Mouse (Mus musculus) embryonic facial prominence, embryonic 14.5 days (tissue): ENCODE results near the gene Dlx6. TPM values are rescaled to one million over a fixed set of nuclear protein-coding genes. Genes with fewer than 3 reads are reported as not detected.

Source experiments
- ATAC-seq: fragments of 200-750 bp; cut with Nextera tagmentation; 2 replicates; pipeline ENCODE4 v1.8.0; 2017; ENCODE audit warnings: low read depth, moderate number of reproducible peaks, moderate TSS enrichment
- DNase-seq: peaks from one replicate; pipeline ENCODE4 v3.0.0-alpha.2; 2015; ENCODE audit warnings: low spot score
- H3K27ac ChIP-seq: fragments of 300-500 bp; sonication (generic); replicated peaks from 2 replicates; pipeline ENCODE4 v1.5.1; 2014; ENCODE audit warnings: low read depth, mild to moderate bottlenecking, low read length, moderate library complexity
- H3K27me3 ChIP-seq: fragments of 300-500 bp; sonication (generic); replicated peaks from 2 replicates; pipeline ENCODE4 v1.6.1; 2014; ENCODE audit warnings: low read length; ENCODE audit not compliant: control insufficient read depth, insufficient read depth
- H3K36me3 ChIP-seq: fragments of 300-500 bp; sonication (generic); 2 replicates; pipeline ENCODE4 v1.6.1; 2014; ENCODE audit warnings: low read length, mixed read lengths; ENCODE audit not compliant: control insufficient read depth, insufficient read depth
- H3K4me1 ChIP-seq: fragments of 300-500 bp; sonication (generic); 2 replicates; pipeline ENCODE4 v1.6.1; 2014; ENCODE audit warnings: antibody characterized with exemption, low read length; ENCODE audit not compliant: control insufficient read depth, insufficient read depth
- H3K4me2 ChIP-seq: fragments of 300-500 bp; sonication (generic); 2 replicates; pipeline ENCODE4 v1.6.1; 2014; ENCODE audit warnings: low read depth, mild to moderate bottlenecking, low read length, moderate library complexity, mixed read lengths
- H3K4me3 ChIP-seq: fragments of 300-500 bp; sonication (generic); 2 replicates; pipeline ENCODE4 v1.5.1; 2014; ENCODE audit warnings: low read depth, mild to moderate bottlenecking, low read length
- H3K9ac ChIP-seq: fragments of 300-500 bp; sonication (generic); 2 replicates; pipeline ENCODE4 v1.6.1; 2014; ENCODE audit warnings: low read depth, mild to moderate bottlenecking, low read length, moderate library complexity, mixed read lengths
- H3K9me3 ChIP-seq: fragments of 300-500 bp; sonication (generic); 2 replicates; pipeline ENCODE4 v1.6.1; 2016; ENCODE audit warnings: low read length; ENCODE audit not compliant: control insufficient read depth
- WGBS: fragments of 180-500 bp; shearing (Covaris S2); extraction: QIAGEN DNeasy Blood & Tissue Kit; methylation state at CpG from one replicate; pipeline ENCODE4 v1.1.7; 2014; 5-methylcytosine and 5-hydroxymethylcytosine counted together
- polyA plus RNA-seq: library from polyadenylated mRNA; unstranded; fragments of >200 nt; fragmentation: Nextera tagmentation; extraction: Ambion mirVana; gene quantifications from 2 replicates; pipeline ENCODE4 v1.2.1, GENCODE M21; 2014

Dlx6 gene
- polyA plus RNA-seq, 1 experiment from 2014 or later: 2.8 TPM

DNA sequence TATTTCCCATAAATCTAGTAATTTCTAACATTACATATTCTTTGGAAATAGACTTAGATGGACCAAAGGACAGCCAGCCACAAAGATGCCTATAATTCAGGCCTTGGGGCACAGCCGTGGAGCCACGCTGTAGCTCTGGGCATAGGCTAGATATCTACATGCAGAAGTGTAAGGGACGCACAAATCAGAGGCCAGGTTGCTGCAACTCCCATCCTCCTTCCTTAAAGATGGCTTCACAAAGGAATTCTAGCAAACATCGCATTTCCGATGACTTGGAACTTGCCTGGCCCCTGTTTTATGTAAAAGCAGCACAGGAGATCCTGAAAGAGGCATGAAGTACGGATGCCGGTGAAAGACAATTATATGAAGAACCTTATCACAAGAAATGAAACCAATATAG lies 13.6 kb downstream of the Dlx6 start:
- no peak for DNase-seq
- H3K27me3 ChIP-seq: peaks cover 88% of the 10 kb centered on the region
- ATAC-seq: no peak
- H3K9ac ChIP-seq: peak overlapping the region; percentile 34
- H3K36me3 ChIP-seq: peaks cover 4% of the 10 kb centered on the region; the same call in 1 of the 2 replicates
- WGBS: 37% methylated on average over 7 of the region's 7 CpGs
- H3K4me2 ChIP-seq: peak overlapping the region; percentile 74
- H3K4me3 ChIP-seq: peak overlapping the region; percentile 5; the same call in 1 of the 2 replicates
- H3K4me1 ChIP-seq: peaks cover 5% of the 10 kb centered on the region; the same call in 1 of the 2 replicates
- peak overlapping the region; percentile 70; the same call in 1 of the 2 replicates for H3K27ac ChIP-seq
- H3K9me3 ChIP-seq: no peaks in the 10 kb centered on the region

DNA sequence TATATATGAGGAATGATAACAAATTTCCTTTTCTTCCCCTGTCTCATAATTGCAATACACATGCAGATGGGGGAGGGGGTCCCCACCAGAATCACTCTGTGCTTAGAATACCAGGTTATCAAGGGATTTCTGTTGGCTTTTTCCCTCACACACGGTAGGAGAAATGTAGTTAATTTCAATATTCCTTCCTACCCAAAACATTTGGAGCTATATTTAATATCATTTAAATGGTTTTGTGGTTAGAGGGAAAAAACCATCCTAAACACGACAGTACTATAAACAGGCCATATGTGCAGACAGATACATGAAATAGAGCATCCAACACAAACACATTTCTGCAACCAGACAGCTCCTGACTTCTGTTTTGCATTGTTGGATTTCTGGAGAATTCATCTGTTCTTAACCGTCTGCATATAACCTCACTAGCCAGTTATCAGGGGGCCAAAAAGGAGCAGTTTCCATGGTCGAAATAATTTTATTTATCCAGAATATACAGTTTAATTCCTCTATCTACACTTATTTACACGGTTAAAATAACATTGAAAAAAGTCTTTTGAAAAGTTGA lies 14.3 kb downstream of the Dlx6 start:
- H3K27me3 ChIP-seq: peaks cover 82% of the 10 kb centered on the region
- ATAC-seq: no peak
- H3K4me1 ChIP-seq: peaks cover 5% of the 10 kb centered on the region; the same call in 1 of the 2 replicates
- WGBS: 28% methylated on average over 5 of the region's 5 CpGs
- peak overlapping the region; percentile 34; the same call in 1 of the 2 replicates for H3K9ac ChIP-seq
- no peak overlapping the region for H3K27ac ChIP-seq
- no peak for DNase-seq
- peak overlapping the region; percentile 74 for H3K4me2 ChIP-seq
- peaks cover 4% of the 10 kb centered on the region; the same call in 1 of the 2 replicates for H3K36me3 ChIP-seq
- H3K4me3 ChIP-seq: peak overlapping the region; percentile 69; the same call in 1 of the 2 replicates
- H3K9me3 ChIP-seq: no peaks in the 10 kb centered on the region

DNA sequence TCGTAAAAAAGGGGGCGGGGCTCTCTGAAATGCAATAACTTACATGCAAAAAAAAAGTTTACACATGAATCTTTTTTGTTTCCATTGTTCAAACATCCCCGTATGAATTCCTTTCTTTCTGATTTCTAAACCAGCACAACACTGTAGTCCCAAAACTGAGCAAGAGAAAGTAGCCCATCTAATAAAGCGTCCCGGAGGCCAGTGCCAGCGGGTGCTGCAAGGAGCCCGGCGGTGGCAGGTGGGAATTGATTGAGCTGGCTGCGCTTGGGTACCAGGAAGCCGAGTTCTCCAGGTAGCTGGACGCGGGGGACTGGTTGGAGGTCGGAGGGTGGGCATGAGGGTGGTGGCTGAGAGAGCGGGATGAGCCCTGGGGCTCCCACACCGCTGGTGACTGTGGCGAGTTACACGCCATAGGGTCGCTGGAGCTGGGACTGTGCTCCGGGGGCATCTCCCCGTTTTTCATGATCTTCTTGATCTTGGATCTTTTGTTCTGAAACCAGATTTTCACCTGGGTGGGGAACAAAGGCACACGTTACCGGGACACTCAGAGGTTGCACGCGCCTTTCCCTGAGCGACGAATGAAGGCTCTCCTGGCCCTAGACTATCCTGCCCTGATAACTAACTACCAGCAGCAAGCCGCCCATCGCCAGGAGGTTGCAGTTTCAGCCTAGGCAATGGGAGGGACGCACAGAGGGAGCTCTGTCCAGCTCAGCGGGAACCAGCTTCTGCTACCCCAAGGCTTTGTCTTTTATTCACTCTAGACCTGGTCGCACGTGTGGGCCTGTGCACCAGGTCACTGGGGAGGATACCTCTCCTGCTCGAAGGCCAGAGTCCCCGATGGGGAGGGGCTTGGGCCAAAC lies 15.1 kb downstream of the Dlx6 start:
- peak overlapping the region; percentile 88 for H3K27ac ChIP-seq
- DNase-seq (peak; percentile 34), ATAC-seq (no peak)
- H3K4me2 ChIP-seq: peak overlapping the region; percentile 74
- H3K36me3 ChIP-seq: peaks cover 4% of the 10 kb centered on the region; the same call in 1 of the 2 replicates
- no peaks in the 10 kb centered on the region for H3K9me3 ChIP-seq
- H3K27me3 ChIP-seq: peaks cover 82% of the 10 kb centered on the region
- peak overlapping the region; percentile 91 for H3K9ac ChIP-seq
- WGBS: 13% methylated on average over 34 of the region's 34 CpGs
- peak overlapping the region; percentile 69 for H3K4me3 ChIP-seq
- H3K4me1 ChIP-seq: peaks cover 5% of the 10 kb centered on the region; the same call in 1 of the 2 replicates

DNA sequence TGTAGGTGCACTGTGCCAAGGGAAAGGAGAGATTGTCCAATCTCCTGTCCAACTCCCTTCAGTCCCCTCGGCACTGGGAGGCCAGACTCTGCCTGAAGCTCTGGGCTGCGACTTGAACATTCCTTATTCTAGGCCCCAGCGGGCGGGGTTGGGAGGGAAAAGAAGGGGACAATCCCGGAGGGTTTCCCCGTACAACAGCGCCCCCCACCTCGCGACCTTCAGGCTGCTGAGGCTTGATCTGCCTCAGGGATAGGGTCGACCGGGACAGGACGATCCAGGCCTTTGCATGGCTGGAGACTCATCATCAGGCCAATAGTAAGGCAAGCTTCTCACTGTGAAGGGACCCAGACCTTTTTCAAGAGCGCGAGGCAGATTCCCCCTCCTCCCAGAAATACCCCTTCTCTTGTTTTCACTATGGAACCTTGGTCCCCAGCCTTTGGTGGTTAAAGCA lies 15.7 kb downstream of the Dlx6 start:
- peak overlapping the region; percentile 69 for H3K4me3 ChIP-seq
- 4% methylated on average over 6 of the region's 14 CpGs for WGBS
- ATAC-seq: no peak
- H3K36me3 ChIP-seq: peaks cover 4% of the 10 kb centered on the region; the same call in 1 of the 2 replicates
- peaks cover 5% of the 10 kb centered on the region; the same call in 1 of the 2 replicates for H3K4me1 ChIP-seq
- peaks cover 82% of the 10 kb centered on the region for H3K27me3 ChIP-seq
- H3K9ac ChIP-seq: peak overlapping the region; percentile 91
- peak overlapping the region; percentile 88 for H3K27ac ChIP-seq
- peak overlapping the region; percentile 74 for H3K4me2 ChIP-seq
- H3K9me3 ChIP-seq: no peaks in the 10 kb centered on the region
- DNase-seq: peak; percentile 42

DNA sequence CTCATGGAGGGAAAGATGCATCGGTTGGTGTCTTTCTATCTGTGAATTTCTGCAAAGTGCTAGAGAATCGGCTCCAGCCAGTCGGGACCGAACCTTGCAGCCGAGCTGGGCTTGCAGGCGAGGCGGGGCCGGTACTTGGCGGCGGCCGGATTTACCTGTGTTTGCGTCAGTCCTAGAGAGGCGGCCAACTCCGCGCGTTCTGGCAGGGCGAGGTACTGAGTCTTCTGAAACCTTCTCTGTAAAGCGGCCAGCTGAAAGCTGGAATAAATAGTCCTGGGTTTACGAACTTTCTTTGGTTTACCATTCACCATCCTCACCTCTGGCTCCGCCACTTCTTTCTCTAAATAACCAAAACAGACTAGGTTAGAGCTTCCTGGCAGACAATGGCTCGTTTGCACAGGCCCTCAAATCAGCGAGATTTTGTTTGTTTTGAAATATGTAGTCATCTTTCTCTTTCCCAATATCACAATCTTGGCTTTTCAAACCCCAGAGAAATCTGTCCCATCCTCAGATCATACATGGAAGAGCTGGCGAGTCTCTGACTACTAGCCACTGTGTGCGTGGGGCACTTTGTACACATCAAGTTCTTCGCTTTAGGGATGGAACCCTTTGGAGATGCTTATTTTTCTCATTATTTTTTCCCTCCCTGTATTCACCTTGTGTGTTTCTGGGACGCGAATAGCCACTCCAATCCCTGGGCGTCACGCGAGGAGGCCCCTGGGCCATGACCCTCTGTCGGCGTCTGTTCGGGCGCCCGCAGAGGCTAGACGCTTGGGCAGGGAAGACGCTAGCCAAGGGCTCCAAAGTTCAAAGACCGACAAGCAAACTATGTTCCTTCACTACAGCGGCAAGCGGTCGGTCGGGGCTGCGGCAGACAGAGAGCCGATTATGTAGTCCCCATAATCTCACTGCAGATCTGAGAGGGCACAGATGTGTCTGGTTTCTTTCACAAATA lies 16.5 kb downstream of the Dlx6 start:
- ATAC-seq: no peak
- Histone ChIP-seq H3K36me3 (peaks cover 4% of the 10 kb centered on the region; the same call in 1 of the 2 replicates), H3K9me3 (no peaks in the 10 kb centered on the region), H3K4me3 (peak overlapping the region; percentile 69), H3K4me2 (peak overlapping the region; percentile 74), H3K4me1 (peaks cover 5% of the 10 kb centered on the region; the same call in 1 of the 2 replicates), H3K27ac (peak overlapping the region; percentile 88), H3K9ac (peak overlapping the region; percentile 91), H3K27me3 (peaks cover 78% of the 10 kb centered on the region)
- DNase-seq: peak; percentile 14
- WGBS: 4% methylated on average over 40 of the region's 44 CpGs

DNA sequence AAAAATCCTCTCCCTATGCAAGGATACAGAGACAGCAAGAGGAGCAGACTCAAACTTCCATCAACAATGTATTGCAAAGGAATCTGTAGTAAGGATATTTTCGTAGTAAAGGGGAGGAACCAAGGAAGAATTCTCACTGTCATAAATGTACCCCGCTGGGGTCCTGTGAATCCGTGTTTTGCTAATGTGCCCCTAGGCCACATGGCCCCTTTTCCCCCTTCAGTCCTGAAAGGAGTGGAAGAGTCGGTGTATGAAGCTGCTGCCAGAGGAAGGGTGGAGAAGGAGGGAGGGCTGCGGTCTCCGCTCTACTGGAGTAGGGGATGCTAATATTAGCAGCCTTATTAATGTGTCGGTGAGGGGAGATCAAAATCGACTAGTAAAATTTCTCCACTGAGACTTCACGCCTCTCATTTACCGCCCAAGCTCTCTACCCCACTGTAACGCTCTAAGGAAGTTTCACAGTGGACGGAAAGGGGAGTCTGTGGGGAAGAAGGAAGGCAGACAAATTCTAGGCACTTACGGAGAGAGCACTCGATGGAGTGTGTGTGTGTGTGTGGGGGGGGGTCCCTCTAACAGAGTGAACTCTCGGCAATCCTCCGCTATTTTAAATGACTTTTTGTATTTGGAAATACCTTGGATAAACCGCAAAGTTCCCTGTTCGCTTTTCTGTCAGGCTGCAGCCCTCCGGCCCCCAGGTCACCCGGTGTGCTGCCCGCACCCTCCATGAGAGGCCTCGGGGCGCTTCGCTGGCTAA lies 17.4 kb downstream of the Dlx6 start:
- no peak for ATAC-seq

DNA sequence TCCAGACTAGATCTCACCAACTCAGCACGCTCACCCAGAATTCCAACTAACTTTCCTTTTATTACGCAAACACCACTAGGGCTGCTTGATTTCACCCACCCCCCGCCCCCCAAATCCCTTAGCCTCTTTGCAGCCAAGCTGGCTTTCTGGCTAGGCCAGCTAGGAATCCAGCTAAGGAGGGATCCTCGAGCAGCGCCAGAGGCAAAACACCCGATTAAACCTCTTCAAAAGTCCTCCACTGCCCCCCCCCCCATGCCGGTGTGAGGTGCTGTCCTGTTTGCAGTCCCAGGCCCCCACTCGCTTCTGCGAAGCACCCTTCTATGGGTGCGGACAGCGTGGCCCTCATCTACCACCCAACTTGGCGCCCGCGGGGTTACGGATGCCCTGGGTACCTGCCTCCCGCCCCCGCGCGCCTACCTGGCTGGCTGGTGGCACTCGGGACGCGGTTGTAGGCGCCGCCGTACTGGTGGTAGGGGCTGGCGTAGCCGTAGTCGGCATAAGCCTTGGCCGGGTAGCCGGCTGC lies 18.0 kb downstream of the Dlx6 start:
- Histone ChIP-seq H3K9me3 (no peaks in the 10 kb centered on the region), H3K27ac (peak overlapping the region; percentile 88), H3K9ac (peak overlapping the region; percentile 91), H3K36me3 (peaks cover 4% of the 10 kb centered on the region; the same call in 1 of the 2 replicates), H3K4me2 (peak overlapping the region; percentile 74), H3K4me3 (peak overlapping the region; percentile 69), H3K4me1 (peaks cover 5% of the 10 kb centered on the region; the same call in 1 of the 2 replicates), H3K27me3 (peaks cover 64% of the 10 kb centered on the region)
- ATAC-seq (no peak; the same call in 1 of the 2 replicates), DNase-seq (peak; percentile 9)
- WGBS: 0% methylated on average over 25 of the region's 30 CpGs

More for the DNA sequence above, 17.4 kb downstream of the Dlx6 start:
- H3K27me3 ChIP-seq: peaks cover 71% of the 10 kb centered on the region
- H3K36me3 ChIP-seq: peaks cover 4% of the 10 kb centered on the region; the same call in 1 of the 2 replicates
- peak overlapping the region; percentile 88 for H3K27ac ChIP-seq
- peaks cover 5% of the 10 kb centered on the region; the same call in 1 of the 2 replicates for H3K4me1 ChIP-seq
- H3K4me2 ChIP-seq: peak overlapping the region; percentile 74
- DNase-seq: peak; percentile 23
- peak overlapping the region; percentile 69 for H3K4me3 ChIP-seq
- no peaks in the 10 kb centered on the region for H3K9me3 ChIP-seq
- H3K9ac ChIP-seq: peak overlapping the region; percentile 91
- WGBS: 1% methylated on average over 24 of the region's 24 CpGs
